Mouse (Mus musculus) cerebellum, postnatal 25 days (tissue): ENCODE measurements around the gene Vmn1r40.

ENCODE experiments used
- DNase-seq, 2 experiments: peaks; one replicate each; pipeline ENCODE4 v3.0.0; 2021; ENCODE audit warnings: mixed read lengths in 2 of 2

The Vmn1r40 gene

DNA sequence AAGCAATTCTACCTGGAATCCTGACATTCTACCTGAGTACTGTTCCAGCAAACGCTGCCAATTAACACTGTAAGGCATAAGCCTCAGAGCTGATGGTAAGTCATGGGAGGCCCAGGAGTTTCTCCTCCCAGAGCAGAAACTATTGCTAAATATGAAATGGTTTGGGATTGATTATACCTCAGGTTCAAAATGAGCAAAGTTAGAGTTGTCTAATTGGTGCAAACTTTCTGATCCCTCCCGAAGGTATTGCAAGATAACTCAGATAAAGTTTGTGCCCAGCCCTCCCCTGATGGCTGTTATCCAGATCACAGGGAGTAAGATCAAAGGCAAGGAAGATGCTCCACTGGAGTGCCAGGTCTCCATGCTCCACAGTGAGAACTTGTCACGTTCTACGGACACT, at the start of gene Vmn1r40:
TSS of gene Vmn1r40 (plus strand) at position 301 of the 400 bp plus-strand sequence.
- DNase-seq, result no peak

DNA sequence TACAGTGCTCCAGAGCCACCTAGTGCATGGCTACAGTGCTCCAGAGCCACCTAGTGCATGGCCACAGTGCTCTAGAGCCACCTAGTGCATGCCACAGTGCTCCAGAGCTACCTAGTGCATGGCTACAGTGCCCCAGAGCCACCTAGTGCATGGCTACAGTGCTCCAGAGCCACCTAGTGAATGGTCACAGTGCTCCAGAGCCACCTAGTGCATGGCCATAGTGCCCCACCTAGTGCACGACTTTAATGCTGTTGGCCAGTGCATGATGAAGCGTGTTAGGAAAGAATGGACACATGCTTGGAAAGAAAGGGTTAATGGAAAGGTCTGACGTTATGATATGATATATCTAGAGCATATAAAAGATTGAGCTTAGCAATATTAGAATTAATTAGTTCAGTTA, 49.0 kb upstream of the Vmn1r40 start:
- DNase-seq, result no peak

DNA sequence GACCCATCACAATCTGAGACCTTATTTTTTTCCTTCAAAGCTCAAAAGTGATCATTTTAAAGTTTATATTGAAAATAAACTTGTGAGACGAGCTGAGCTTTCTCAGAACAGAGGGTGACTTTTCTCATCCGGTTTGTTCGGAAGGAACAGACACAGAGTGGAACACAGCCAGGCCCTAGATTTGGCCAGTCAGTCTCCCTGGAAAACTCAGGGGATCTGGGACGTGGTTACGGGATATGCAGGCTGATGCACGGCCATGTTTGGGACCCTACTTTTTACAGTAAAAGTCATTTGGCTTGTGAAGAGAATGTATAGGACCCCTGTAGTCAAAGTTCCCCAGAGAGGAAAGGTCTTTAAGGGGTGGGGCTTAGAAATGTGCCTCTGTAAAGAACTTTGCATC, 48.4 kb upstream of the Vmn1r40 start:
- no peak for DNase-seq

DNA sequence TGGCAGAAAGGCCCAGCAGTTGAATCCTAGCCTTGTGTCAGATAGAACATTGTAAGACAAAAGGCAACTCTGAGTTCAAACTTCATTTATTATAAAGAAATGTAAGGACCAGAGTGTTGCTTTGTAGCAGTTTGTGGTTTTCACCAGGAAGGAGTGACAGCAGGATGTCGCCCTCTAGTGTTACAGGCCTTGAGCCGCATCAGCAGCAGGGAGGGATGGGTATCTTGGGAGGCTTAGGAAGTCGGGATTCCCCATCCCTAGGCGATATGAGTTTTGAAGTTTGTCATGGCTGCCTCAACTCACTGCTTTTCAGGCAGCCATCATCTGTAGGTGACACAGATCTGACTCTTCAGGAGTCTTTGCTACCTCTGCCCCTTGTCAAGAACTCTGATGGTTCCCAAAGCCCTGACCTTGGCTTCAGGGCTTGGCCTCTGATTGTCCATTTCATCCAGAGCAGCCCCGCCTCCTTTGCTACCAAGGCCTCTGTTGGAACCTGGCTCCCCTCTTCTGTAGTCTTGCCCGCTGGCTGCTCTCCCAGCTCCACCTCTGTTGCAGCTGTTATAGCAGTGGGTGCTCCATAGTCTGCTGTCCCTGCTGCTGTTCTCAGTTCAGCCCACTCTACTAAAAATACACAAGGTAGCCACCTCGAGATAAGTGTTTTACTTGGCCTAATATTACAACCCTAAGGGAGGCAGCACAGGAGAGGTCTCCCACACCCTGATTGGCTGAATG, 47.5 kb upstream of the Vmn1r40 start:
- peak in 1 of 2 experiments; percentile 37 for DNase-seq

DNA sequence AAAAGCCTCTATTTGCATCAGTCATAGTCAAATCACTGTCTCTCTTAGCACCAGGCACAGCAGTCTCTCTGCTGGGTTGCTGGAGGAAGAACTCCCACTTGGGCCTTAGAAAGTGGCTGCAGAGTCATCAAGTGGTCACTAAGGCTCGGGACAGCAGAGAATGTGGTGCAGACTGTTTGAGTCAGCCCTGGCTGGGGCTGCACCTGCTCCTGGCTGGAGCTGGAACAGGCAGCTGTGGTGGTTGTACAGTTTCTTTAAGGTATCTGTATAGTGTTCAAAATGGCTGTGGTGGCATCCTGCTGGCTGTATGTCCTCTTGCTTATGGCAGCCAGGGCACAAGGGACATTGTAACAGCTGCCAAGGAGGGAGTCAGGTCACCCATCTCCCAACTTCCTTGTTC, 46.9 kb upstream of the Vmn1r40 start:
- no peak for DNase-seq

DNA sequence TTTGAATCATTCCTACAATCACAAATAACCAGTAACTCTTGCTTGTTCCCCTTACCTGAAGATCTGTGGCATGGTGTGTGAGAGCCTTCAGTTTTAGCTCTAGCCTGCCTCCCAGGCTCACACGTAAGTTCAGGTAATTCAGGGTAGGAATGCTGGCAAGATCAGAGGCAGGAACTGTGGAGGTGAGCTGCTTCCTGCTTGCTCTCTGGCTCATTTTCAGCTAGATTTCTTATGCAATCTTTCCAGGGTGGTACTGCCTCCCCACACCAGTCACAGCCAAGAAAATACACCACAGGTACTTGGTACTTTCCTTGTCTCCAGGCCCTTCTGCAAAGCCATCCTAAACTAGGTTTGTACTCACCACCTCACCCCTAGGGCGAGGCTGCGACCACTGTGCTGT, 44.8 kb upstream of the Vmn1r40 start:
- no peak for DNase-seq

DNA sequence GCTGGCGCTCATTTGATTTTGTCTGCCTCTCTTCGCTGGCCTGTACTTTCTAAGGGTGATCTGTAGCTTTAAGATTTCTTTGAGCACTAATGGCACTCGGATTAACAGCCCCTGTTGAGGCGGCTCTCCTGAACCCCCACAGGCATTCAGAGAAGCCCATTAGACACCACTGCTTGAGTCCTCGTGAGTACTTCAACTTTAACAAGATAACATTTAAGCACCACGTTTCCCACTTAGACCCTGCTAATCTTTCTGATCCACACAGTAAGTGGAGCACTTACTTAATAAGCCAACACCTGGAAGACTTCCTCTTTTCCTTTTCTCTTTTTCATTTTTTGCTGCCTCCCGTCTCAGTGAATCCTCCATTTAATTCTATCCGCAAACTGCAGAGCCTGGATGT, 42.2 kb upstream of the Vmn1r40 start:
- DNase-seq, result no peak

DNA sequence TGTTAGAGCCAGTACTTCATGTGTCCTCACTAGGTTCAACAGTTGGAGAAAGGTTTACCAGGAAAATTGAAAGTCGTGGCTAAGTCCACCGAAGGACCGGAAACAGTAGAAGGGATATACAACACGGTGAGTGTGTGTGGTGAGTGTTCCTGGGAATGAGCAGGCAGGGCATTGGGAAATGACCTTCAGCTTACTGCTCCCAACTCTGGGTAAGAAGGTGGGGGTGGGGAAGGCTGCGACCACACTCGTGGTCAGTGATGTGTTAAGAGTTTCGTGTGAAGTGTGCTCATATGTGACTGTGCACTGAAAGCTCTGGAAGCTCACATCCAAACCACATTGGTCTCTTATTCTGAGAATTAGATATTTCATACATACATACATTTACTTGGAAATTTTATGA, 41.7 kb upstream of the Vmn1r40 start:
- no peak for DNase-seq

DNA sequence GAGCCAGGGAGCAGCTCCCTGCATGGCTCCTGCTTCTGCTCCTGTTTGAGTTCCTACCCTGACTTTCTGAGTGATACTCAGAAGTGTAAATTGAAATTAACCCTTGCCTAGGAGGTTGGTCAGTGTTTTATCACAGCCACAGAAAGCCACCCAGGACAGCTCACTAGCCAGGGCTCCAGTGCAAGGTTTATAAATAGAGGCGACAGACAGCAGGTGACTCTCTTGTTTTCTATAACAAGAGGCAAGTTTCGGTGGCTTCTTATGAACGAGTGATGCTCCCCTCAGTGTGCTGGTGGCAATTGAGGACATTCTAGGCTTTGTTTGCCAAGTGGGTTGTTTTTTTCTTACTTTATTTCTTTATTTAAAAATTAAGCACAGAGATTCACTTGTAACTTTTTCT, 40.4 kb upstream of the Vmn1r40 start:
- DNase-seq, result no peak

DNA sequence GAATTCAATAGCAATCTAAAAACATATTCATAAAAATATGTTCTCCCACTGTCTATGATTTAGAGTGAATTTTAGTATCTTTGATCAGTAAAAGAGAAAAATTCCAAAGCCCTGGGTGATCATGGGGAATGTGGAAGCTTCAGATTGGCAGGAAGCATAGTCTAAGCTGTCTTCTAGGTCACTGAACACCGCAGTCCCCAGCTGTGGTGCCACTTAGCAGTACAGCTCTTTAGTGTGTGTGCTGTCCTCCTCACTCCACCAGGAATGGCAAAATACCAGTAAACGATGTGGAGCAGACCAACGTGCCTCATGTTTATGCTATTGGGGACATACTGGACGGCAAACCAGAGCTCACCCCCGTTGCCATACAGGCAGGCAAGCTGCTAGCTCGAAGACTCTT, 37.8 kb upstream of the Vmn1r40 start:
- no peak for DNase-seq

DNA sequence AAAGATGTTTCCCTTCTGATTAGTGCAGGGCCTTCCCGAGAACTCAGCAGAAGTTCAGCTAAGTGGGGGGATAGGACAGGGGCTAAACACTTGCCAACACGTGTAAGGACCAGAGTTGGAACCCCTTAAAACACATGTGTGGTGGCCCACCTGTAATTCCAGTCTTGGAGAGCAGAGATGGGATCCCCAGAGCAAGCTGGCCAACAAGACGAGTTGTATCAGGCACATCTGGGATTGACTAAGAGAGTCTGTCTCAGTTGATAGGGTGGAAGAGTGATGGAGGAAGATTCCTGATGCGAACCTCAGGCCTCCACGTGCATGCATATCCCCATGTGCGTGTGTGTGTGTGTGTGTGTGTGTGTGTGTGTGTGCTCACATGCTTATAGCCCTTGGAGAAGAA, 35.9 kb upstream of the Vmn1r40 start:
- no peak for DNase-seq

DNA sequence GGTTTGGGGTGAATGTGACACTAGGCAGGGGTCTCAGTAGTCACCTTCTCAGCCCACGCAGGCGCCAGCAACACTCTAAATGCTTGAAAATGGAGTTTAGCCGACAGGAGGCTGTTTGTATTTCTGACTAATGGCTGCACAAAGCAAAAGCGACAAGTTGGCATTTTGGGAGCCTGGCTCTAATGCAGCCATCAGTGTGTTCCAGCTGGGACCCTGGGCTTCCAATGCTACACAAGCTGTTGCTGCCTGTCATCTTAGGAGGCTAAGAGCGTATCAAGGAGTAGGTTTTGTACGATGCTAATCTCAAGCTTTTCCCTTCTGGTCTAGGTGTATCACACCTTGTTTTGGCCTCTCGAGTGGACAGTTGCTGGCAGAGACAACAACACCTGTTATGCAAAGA, 34.7 kb upstream of the Vmn1r40 start:
- DNase-seq, result peak; percentile 23 to 41

DNA sequence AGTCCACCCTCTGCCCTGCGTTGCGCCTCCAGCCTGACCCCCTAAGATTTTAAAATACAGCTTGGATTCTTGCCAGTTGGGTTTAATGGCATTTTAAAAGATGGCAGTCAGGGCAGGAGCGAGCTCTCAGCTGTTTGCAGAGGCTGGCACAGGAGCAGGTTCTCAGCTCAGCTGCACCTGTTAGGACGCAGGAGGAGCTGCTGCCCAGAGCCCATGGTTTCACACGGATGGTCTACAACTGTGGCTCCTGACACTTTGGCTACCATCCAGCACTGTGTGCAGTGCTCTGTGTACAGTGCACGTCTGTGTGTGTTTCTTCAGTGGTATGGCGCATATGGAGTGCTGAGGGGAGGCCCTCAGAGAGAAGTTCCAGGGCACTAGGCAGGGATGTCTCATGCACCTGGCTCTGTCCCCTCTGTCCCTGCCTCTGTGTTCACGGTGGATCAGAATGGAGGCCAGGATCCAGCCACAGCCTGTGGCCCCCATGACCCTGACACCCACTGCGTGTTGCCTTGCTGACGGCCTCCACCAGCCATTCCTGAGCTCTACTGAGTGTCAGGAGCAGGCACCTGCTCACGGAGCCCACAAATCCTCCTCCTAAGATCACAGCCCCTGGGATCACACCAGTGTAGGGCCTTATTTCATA, 34.1 kb upstream of the Vmn1r40 start:
- peak; percentile 23 to 25 for DNase-seq

DNA sequence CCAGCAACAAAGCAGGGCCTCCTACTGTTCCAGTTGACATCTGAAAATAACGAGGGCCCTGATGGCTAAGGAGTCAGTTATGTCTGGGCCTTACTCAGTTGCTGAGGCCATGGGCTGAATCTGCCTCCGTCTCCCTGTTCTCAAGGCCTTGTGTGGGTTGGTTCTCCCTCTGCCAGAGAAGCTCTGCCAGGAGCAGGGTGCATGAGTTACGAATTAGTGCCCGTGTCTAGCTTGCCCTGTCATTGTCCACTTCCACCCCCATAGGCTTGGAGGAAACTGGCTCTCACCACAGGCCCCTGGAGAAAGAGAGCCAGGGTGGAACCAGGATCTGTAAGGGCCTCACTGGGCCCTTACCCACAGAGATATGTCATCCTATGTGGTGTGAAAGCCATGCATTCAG, 28.8 kb upstream of the Vmn1r40 start:
- no peak for DNase-seq

DNA sequence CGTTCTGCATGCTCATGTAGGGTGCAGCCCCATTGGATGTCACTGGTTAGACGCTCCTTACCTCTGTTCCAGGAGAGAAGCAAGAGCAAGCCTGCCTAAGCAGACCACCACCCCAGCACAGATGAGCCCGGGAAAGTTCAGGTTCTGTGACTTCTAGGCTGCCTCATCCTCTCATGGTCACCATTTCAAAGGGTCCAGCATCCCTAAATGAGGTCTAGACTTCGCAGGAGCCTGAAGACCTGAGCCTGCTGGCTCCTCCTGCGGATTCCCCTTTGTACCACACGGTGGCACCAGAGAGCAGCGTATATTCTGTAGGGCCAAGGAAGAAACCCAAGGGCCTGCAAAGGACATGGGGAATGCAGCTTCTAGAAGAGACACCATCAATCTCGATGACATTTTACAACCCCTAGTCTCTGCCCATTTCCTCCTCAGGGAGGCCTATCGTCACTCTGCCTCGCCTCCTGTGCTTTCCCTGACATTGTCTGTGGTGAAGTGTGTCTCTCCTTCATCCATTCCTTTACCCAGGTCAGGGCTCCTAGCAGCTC, 28.0 kb upstream of the Vmn1r40 start:
- DNase-seq, result peak; percentile 79 to 83

DNA sequence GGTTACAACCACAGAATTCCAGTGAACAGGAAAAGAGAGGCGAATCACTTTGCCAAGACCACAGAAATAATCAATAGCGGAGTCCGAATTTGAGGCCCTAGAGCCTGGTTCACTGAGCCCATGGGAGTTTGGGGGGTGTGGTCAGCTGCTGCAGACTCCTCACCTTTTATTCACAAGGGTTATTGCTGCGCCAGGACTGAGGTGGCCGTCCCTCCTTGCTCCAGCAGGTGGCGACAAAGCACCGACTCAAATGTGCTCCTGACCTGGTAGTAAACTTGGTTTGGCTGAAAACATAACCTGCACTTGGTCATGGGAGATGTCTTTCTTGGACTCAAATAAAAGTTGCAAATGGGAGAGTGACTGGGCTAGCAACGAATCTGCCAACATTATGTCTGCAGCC, 27.2 kb upstream of the Vmn1r40 start:
- DNase-seq, result peak; percentile 90 to 91

DNA sequence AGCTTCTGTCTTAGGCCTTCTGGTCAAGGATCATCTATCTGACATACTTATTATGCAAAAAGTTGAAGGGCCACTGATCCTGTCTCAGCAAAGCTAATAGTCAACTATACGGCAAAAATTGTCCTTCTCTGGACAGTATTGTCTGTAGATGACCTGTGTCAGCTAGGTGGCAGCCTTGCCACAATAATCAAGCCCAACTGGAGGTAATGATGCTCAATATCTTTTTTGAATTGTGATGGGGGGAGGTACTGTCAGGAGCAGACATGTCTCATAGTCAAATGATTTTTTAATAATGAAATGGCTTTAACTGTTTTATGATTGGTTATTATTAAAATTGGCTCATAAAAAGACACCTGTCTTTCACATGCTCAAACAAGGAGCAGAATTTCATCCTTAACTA, 23.1 kb upstream of the Vmn1r40 start:
- DNase-seq, result peak in 1 of 2 experiments; percentile 16

DNA sequence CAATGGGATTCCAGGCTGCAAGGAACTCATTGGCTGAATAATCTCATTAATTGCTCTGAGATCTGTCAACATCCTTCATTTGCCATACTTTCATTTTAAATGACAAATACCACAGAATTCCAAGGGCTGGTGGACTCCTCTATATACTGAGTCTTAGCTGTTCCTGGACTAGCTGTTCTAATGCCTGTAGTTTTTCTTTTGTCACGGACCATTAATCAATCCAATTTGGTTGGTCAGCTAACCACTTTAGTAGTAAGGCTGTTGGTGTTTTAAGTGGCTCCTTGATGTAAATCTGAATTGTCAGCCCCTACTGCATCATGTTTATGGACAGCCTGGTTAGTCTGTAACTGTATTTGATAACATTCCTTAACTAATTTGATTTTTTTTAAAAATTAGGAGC, 20.2 kb upstream of the Vmn1r40 start:
- DNase-seq, result no peak

DNA sequence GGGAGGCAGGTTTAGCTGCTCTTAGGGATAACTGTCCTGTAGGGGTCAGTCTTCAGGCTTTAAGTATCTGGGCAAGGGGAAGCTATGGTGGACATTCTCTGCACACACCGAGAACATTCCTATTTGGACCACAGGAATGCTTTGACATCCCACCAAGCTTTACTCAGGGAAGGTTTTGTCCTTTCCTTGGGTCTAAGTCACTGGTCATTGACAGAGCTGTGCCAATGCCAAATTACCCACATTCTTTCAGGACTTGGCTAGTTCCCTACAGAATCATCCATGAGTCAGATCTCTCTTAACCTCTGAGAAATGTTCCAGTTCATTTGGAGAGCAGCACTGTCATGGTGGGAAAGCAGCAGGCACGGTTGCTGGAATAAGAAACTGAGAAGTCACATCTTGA, 716 bp upstream of the Vmn1r40 start:
- no peak for DNase-seq

DNA sequence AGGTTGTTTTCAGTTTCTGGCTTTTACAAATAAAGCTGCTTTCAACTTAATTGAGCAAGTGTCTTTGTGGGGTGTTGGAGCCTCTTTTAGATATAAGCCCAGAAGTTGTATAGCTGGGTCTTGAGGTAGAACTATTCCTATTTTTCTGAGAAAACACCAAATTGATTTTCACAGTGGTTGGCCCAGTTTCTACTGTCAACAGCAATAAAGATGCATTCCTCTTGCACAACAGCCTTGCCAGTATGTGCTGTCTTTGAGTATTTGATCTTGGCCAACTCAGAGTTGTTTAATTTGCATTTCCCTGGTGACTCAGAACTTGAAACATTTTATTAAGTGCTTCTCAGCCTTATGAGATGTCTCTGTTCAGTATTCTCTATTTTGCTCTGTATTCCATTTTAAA, 10.7 kb downstream of the Vmn1r40 start:
- no peak for DNase-seq

DNA sequence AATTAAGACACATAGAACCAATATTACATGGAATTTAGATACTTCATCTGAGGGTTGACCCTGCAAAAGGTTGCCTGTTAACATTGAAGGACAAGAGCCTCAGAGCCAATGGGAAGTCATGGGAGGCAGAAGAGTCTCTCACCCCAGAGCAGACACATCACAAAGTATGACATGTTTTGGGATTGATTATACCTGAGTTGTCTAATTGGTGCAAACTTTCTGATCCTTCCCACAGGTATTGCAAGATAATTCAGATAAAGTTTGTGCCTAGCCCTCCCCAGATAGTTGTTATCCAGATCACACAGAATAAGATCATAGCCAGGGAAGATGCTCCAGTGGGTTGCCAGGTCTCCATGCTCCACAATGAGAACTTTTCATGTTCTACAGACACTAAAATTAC, 33.1 kb downstream of the Vmn1r40 start, which contains the start of gene Vmn1r41:
TSS of gene Vmn1r41 (plus strand) at position 301 of the 400 bp plus-strand sequence.
- no peak for DNase-seq

DNA sequence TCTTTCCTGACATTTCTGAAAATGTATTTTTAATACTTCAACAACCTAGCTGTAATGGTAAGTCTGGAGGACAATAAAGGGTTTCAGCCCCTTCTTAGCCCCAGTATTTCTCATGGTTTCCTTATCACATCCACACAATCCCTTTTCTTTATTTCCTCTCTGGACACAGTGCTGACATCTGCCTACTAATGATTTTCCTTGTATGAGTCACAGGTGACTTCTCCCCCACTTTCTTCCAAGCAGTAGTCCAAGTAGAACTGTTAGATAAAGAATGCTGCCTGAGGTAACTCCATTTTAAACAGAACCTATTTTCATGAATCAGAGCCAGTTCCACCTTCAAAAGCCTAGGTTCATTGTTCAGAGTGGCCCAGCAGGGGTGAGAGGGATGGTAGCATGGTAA, 35.5 kb downstream of the Vmn1r40 start:
- no peak for DNase-seq
